Mouse (Mus musculus) skeletal muscle tissue, adult 2 months (tissue): ENCODE data around the gene Mansc4.

Experiments
- DNase-seq: peaks from one replicate; pipeline ENCODE4 v3.0.0-alpha.2; 2012; ENCODE audit warnings: low read depth, low spot score

Gene Mansc4

DNA sequence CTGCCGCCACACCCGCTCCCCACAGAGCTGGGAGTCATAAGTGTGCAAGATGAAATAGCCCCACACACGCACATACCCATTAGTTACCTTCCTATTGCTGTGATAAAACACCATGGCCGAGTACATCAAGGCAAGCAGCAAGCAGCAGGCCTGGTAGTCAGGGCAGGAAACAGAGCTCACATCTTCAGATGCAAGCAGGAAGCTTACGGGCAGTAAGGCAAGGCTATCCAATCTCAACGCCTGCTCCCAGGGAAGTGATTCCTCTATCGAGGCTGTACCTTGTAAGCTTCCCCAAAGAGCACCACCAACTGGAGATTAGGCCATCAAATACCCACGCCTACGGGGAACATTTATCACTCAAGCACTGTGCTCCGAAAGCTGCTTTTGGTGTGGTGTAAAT lies 6.9 kb downstream of the Mansc4 start:
- no peak for DNase-seq

DNA sequence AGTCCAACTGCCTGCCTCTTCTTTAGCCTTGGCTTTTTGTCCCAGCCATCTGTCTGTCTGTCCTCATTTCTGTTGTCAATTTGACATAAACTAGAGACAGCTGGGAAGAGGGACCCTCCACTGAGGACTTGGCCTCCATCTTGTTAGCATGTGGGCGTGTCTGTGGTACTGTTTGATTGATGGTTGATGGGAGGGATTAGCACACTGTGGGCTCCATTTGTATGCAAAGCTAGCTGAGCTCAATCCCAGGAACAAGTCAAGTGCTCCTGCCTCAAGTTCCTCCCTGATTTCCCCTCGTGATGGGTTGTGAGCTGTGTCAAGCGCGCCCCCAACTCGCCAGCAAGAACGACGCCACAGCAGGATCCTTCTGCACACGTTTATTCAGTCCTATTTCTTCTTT lies 10.0 kb downstream of the Mansc4 start:
- DNase-seq, result no peak

DNA sequence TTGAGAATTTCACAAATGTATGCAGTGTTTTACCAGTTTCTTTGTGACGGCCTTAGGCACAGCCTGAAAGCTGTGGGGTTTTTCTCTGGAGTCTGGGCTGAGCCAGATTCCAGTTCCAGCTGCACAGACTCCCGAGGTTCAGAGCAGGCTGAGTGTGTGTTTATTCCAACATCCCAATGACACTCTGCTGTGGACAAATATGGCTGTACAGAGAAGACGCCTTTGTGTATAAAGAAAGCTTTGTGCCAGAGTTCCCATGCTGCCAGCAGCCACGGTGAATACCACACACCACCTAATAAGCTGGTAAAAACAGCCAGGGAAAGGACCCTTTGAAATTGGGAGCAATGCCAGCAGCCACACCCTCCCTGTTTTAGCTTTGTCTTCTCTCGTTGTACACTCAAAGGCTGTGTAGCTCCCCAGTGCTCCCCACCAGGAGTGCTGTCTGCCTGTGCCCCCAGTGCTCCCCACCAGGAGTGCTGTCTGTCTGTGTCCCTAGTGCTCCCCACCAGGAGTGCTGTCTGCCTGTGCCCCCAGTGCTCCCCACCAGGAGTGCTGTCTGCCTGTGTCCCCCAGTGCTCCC lies 10.9 kb downstream of the Mansc4 start:
- no peak for DNase-seq

DNA sequence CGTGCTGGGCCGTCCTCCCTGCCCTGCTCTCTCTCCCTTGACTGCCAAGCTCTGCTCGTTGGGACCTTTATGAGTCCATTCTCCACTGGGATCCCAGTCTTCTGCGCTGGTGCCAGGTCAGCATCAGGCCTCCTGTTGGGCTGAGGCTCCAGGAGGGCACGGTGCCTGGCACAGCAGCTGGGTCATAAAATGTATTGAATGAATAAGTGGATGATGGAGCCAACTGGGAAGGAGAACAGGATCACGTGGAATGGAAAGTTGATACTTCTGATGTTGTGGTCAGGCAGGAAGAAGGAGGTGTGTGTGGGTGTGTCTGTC lies 21.9 kb downstream of the Mansc4 start:
- DNase-seq, result peak; percentile 77

DNA sequence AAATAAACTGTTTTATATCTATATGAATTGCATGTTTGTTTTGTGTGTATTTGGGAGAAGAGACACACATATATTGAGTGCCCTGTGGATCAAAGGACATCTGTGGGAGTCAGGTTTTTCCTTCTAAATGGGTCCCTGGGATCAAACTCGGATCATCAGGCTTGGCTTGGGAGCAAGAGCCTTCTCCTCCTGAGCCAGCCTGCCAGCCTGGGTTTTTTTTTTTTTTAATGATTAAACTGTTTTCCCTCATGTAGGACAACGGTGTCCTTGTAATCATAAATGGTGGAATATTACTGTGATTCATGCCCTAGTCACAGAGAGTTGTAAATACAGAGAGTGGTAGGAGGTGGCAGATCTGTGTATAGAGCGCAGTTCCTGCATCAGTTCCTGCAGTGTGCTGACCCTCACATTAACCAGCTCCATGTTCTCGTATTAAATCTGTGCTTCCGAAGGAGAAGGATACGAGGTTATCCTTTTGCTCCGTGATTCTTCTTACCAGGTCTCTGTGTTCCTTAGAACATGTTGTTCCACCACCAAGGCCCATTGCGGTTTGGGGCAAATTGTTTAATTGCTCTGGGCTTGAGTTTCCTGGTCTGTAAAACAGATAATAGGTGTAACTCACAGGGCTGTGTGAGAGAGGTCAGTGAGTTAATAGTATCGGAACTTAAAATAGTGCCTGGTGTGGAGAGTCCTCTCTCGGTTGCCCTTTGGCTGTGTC lies 22.4 kb downstream of the Mansc4 start:
- DNase-seq, result no peak

DNA sequence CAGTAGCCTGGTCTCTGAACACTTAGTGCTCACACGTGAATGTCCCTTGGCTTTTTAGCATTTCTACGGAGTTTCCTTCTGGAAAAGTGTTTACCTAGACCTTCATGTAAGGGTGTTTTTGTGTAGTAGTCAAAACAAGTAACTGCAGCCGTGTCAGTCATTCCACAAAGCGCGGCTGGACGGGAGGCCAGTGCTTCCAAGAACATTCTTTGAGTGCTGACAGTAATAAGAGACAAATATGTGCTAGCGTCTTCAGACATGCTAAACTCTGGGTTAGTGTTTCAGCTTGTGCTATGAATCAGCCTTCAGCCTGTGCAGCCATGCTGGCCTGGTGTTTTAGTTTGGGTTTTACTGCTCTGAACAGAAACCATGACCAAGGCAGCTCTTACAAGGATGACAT lies 24.1 kb downstream of the Mansc4 start:
- peak; percentile 38 for DNase-seq

DNA sequence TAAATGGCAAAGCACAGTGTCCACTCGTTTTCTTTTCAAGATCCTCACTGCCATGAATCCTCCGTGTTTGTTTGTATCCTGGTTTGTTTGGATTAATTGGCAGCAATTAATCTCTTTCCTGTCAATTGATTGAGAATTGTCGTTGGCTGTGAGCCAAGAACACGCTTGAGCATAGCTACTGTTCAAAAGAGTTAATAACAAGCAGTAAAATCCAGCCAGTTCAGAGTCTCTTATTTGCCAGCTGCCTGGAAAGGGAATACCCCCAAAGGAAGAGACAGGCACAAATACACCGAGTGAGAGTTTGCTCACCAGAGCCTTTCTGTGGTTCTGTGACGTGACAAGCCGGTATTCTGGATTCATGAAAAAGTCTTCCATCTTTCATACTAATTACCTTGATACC lies 24.8 kb downstream of the Mansc4 start:
- DNase-seq, result no peak

DNA sequence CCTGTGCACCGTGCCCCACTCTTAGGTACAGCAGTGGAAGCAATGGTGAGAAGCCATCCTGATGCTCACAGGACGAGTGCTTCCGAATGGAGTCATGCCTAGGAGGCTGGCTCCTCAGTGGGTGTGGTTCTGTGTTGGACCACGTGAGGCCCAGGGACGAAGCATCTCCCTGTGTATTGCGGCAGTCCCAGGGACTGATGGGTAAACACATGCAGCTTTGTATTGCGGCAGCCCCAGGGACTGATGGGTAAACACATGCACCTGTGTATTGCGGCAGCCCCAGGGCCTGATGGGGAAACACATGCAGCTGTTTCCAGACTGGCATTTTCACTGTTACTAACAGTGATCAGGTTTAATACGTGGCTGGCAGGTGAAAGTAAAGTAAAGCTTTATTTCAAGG lies 25.2 kb downstream of the Mansc4 start:
- DNase-seq, result no peak

DNA sequence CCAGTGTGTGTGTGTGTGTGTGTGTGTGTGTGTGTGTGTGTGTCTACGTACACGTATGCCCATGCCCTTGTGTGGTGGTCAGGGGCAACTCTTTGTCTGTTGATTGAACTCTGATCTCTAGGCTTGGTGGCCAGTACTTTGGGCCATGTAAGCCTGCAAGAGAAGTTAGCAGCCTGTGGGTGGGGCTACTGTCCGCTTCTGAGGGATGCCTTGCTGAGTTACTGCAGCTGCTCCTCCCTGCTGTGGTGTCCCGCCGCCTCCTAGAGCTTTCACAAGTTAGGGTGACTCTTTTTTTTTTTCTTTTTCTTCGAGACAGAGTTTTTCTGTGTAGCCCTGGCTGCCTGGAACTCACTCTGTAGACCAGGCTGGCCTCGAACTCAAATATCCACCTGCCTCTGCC lies 27.5 kb downstream of the Mansc4 start:
- no peak for DNase-seq

DNA sequence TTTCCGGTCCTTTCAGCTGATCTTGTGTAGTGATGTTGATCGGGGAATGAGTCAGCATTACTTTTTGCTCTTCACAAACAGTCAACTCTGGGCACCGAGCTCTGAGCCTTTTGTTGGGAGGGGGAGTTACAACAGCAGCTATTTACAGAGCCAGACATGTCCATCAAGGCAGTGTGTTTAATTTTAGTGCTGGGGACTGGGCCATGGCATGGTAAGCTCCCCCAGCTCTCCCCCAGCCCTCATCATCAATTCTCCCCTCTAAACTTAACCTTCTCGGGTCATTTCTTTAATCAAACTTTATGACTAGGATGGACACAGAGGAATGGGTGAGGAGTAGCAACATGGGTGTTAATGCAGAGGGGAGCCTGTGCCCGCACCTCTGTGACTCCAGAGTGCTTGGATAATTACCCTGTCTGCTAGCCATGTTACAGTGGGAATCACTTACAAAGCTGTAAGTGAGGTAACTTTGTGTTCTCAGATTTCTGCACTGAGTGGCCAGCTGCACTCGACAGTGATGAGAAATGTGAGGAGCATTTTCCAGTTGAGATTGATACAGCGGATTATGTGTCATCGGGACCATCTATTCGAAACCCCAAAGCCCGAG lies 31.4 kb downstream of the Mansc4 start:
- no peak for DNase-seq

DNA sequence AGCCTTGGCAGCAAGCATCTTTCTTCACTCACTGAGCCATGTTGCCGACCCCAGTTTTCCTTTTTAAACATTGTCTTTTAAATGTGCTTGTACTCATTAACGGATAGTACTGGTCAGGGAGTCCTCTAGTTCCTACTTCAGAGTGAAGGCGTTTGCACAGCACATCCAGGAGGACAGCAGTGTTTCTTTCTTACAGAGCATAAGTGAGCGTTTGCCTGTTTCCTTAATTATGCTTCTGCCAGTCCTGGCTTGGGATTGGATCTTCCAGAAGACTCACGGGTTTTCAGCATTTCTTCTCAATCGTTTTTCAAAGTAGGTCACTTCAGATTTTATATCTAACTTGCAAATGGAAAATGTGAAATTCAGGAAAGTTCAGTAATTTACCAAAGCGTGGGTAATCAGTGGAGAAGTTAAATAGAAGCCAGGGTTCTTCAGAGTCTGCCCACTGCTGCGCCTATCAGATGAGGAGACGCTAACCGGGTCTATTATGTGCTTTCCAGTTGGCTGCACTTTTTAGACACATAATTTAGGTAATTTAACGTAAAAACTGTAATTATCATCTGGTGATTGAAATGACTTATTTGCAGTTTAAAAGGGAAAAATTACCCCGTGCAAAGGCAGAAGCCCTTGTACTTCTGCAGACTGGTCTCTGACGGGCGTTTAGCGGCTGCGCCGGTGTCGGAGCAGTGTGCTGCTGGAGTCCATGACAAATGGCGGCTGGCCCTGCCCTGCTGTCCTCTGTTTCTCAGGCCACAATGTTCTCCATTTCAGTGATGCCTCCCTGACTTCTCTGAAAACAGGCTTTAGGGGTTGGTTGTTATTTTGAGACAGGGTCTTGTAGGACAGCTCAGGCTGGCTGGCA lies 32.8 kb downstream of the Mansc4 start:
- DNase-seq, result no peak

DNA sequence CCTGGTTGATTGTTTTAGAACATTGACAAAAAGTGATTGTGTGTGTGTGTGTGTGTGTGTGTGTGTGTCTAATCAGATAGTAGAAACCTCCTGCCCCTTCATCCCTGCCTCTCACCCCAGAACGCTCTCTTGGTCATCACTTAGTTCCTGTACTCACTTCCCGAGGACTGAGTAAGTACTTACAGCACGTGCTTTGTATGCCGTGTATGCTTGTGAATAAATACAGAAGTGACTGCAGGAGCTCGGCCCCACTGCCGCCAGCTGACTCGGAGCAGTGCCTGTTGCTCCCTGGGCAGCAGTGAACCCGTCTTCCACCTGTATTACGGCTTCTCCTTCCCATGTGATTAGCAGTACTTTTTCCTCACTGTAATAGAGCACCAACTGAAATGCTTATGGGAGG lies 34.4 kb downstream of the Mansc4 start:
- no peak for DNase-seq

DNA sequence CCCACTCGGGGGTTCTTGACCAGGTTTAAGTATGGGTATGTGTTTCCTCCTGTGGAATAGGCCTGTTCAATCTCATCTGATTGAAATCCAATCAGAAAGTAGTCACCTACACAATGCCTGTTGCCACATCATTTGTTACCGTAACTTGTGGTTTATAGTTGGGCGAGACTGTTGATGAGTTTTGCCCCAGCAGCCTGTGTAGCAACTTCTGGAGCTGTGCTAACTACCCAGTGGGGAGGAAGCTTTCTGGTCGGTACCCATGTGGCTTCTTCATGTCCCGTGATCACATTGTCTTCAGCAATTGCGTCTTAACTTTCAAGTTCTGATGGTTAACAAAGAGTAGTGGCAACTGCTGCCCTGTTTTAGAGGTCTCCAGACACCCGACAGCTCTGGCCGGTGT lies 35.2 kb downstream of the Mansc4 start:
- no peak for DNase-seq

DNA sequence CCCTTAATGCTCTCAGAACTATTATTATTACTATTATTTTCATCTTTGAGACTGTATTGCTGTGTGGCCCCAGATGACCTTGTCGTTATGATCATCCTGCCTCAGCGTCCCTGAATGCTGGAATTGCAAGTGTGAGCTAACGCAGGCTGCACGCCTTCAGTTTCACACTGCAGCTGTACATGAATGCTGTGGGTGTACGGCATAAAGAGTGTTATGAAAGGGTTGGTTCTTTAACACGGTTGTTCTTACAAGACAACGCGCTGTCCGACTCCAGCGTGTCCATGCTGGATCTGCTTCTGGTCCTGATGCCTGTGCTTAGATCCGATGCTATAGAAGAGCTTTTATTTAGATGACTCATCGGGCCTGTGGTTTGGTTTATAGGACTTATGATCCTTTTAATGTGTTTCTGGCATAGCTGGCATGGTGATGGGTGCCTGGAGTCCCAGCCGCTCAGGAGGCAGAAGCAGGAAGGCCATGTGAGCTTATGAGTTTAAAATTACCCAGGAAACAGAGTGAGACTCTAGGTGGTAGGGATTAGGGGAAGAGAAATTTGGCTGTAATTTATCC lies 37.5 kb downstream of the Mansc4 start:
- DNase-seq, result no peak

DNA sequence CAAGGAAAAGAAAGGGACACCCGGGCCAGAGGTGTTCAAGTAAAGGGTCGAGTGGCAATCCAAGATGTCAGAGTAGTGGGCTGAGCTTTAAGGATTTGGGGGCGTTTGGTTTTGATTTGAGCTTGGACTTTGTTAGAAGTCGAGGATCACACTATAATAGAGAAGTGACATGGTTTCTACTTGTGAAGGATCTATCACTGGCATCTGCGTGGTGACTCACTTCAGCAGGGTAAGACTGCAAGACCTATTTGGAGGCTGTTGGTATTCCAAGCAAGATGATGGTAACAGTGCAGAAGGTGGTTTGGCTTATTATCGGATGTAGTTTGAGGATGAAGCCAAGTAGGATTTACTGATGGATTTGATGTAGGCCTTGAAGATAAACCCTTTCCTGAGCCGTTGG lies 43.2 kb downstream of the Mansc4 start:
- DNase-seq, result no peak

DNA sequence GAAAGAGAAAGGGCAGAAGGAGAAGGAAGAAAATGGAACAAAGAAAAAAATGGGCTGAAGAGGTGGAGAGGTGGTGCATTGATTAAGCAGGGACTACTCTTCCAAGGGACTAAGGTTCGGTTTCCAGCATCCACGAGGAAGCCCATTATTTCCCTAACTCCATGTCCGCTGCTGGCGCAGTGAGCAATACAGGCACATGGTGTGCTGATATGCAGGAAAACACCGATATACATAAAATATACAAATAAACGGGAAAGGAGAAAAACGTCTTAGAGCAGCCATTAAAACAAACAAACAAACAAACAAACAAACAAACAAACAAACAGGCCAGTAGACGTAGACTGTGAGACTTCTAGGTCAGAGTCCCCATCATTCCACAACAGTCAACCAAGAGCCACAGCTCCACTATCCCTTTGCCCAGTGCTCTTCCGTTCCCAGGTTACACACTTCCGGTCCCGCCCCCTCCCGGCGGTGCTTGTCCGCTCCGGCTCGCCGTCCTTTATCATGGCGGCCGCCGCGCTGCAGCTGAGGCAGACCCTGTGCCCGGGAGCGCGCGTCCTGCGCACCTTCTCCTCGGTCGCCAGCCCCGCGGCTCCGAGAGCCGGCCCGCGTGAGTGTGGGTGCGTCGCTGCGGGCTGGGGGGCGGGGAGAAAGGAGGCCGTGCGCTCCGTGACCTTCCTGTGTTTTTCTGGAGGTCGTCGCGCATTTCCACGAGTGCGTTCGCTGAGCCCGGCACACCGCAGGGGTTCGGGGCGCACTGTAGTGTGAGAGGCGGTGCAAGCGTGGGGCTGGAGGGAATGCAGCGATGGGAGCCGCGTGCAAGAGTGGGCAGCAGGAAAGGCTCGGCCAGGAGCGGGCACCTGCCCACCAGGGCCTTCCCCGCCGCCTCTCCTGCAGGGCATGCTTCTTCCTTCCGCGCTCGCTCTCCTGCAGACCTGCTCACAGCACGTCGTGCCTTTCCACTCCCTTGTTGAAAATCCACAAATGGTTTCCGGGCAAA lies 44.2 kb downstream of the Mansc4 start, which contains the start of gene Mrps35:
TSS of gene Mrps35 (plus strand) at position 474 of the 1,000 bp plus-strand sequence.
- DNase-seq, result peak; percentile 73

DNA sequence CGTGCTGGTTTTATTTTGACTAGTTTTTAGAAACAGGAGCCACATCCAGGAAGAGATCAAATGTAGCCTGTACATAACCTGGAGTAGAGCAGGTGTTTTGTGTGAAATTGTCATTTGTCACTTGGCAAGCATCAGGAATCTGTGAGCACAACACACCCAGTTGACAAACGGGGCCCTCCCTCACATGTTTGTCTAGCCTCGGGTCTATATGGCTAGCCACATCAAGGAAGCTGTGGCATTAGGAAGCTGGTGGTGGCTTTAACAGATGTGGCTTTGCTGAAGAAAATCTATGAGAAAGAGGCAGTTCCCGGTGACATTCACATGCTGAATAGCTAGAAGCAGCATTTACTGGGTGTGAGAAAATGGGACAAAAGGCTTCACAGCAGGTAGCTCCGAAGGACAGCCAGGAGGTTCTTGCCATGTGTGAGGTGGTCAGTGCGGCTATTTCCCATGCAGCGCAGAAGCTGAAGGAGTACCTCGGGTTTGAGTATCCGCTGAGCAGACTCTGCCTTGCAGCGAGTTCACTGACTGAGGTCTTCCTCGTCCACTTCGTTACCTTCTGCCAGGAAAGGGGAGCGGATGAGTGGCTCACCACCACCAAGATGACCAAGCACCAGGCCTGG lies 54.4 kb downstream of the Mansc4 start, which contains the start of gene Rep15:
TSS of gene Rep15 (plus strand) at position 282 of the 623 bp plus-strand sequence.
- DNase-seq, result no peak

DNA sequence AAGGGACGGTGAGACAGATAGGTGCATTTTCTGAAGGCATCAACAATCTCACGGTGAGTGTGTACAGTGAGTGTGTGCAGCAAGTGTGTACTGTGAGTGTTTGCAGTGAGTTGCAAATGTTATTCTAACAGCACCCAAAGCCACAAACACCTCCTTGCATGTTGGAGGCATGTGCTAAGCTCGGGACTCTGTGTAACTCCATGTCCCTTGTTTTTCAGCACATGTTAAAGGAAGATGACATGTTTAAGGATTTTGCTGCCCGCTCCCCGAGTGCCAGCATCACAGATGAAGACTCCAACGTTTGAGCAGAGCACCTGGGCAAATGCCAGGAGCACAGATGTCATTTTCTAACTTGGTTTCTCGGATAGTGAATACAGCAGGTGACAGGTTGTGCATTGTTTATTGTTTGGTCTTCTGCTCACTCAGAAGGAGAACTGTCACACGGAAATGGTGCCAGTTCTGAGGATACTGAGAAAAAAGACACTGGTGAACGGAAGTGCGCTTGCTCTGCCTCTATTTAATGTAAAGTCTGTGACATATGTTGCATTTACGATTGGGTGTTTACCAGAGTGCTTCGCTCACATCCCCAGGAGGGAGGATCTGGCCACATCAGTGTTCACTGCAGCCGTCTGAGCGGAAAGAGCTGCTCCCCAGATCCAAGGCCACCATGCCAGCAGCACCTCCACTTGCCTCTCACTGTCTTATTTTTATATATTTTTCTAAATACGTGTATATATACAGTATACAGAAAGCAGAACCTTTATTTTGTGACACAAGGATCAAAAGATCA lies 56.5 kb downstream of the Mansc4 start:
- DNase-seq, result no peak

DNA sequence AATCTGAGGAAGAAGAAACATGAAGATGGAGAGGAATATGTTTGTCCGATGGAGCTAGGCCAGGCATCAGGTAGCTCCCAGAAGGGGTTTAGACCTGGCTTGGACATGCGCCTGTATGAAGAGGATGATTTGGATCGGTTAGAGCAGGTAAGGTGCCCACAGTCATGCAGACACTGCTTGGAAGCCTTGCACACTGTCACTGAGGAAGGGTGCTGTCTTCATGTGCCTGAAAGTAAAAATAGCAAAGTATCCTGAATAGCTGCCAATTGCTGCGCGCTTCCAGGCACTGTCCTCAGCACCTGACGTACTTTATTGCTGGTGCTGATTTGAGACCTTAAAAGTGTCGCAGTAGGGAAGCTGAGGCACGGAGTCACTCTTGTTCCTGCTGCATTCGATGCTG lies 57.2 kb downstream of the Mansc4 start:
- no peak for DNase-seq
